Mouse (Mus musculus) embryonic stem cell, embryonic (primary cell): ENCODE data around the gene Olfr1143.

Experiments
- CTCF ChIA-PET, 4 experiments: fragments of 300-600 bp in 2 of 4; fragments of 350-600 bp in 2 of 4; sonication (Branson Sonifier 250); formaldehyde crosslinking; loops; one replicate each; lab custom pipeline; 2022; ENCODE audit warnings: inconsistent platforms in 2 of 4; lab: Charles Lee
- POLR2A ChIA-PET, 4 experiments: fragments of 300-600 bp in 2 of 4; fragments of 350-600 bp in 2 of 4; sonication (Branson Sonifier 250); formaldehyde crosslinking; loops; one replicate each; lab custom pipeline; 2022; ENCODE audit warnings: antibody characterized with exemption in 4 of 4, inconsistent platforms in 1 of 4; lab: Charles Lee

The Olfr1143 gene

DNA sequence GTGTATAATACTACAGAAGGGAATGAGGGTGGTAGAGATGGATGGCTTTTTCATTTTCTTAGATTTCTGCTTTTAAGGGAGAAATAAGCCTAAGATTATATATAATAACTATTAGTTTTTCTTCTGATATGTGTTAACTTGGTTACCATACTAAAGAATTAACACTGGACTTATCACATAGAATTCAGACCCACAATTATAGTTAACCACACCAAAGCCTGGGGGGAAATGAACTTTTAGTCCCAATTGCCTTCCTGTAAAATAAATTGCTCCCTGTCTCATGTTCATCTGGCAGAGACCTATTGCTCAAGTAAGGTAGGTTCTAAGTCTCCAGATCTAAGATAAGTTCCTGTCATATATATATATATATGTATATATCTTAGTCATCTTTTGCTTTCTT, at the start of gene Olfr1143:
Gene Olfr1143, plus strand, starts transcription at position 301 of the 400 bp plus-strand sequence.
- ChIA-PET POLR2A (no interaction called here), CTCF (no interaction called here)

DNA sequence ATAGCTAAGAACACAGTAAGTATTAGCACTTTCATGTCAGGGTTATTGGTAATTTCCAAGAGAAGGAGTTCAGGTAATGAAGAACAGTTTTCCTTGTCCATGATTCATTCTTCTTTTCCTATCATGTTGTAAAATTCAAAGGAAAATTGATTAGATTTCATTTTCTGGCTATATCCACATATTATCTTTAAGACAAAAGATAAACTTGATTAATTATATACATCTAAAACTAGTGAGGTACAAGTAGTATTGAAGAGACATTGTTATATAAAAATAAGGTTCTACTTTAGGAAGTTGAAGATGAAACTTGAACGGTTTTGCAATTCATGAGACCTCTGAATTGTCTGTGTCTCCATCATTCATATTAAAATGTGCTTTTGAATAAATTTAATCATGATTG, 46.5 kb upstream of the Olfr1143 start, which contains the start of gene Olfr1141:
Gene Olfr1141, minus strand, starts transcription at position 101 of the 400 bp plus-strand sequence.
- CTCF ChIA-PET, result no interaction called here
- POLR2A ChIA-PET, result no interaction called here

DNA sequence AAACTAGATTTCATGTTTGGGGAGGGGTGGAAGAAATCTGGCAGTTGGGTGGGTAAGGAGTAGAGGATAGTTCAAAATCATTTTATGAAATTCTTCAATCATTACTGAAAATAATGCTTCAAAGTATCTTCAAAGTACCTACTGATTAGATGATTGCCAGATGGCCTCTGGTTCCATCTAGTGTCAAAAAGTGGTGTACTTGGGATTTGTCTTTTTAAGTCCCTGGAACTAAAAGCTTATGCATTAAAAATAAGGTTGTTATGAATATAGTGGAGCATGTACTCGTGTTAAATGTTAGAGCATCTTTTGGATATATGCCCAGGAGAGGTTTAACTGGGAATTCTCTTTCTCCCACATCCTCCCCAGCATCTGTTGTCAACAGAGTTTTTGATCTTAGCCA, 24.2 kb upstream of the Olfr1143 start:
- CTCF ChIA-PET, result no interaction called here
- POLR2A ChIA-PET, result no interaction called here

DNA sequence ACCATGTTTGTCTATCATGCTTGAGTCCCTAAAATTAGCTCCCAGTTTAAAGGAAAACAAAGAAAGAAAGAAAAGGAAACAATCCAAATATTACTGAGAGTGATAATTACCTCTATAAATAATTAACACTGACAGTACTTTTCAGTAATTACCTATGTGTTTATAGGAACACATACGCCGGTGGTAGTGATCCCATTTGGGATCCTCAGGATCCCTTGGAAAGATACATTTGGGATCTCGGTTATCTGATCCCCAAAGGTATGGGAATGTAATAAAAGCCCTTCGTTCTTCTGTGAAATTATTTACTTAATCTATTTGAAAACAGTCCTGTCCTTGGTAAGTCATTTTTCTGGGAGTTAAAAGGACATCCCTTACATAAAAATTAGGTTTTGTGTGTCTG, 21.2 kb upstream of the Olfr1143 start, which contains the start of gene Olfr152:
Gene Olfr152, plus strand, starts transcription at position 301 of the 400 bp plus-strand sequence.
- ChIA-PET CTCF (no interaction called here), POLR2A (no interaction called here)

DNA sequence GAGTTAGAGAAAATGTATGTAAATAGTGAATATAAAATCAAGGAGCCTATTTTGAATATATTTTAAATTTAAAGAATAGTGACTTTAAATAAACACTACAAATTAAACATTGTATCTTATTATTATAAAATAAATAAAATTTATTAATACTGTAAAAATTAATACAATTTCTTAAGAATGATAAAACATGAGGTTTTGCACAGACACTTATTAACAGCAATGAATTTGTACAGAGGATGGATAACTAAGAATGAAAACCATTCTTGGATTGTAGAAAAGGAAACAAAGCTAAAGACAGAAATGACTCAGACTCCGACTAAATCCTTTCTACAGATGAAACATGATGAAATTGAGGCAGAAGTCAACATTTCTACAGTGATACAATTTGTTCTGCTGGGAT, 9.1 kb downstream of the Olfr1143 start, which contains the start of gene Olfr1145:
Gene Olfr1145, plus strand, starts transcription at position 301 of the 400 bp plus-strand sequence.
- ChIA-PET CTCF (no interaction called here), POLR2A (no interaction called here)

DNA sequence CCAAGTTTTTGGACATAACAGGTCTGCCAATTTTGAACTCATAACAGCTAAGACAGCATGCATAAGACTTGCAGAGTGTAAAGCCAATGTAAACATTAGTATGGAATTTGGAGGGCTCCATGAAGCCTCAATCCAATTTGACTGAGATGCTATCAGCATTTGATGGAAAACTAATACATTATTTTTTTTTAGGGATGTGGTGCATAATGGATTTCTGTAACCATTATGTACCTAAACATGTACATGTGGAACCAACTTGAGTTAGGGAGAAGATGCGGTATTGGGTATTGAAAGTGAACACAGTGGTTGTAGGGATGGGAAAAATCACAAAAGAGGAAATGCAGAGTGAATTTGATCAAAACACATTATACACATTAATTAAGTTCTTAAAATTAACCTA, 29.8 kb downstream of the Olfr1143 start, which contains the start of gene Olfr1148:
Gene Olfr1148, plus strand, starts transcription at position 301 of the 400 bp plus-strand sequence.
- ChIA-PET POLR2A (no interaction called here), CTCF (no interaction called here)

DNA sequence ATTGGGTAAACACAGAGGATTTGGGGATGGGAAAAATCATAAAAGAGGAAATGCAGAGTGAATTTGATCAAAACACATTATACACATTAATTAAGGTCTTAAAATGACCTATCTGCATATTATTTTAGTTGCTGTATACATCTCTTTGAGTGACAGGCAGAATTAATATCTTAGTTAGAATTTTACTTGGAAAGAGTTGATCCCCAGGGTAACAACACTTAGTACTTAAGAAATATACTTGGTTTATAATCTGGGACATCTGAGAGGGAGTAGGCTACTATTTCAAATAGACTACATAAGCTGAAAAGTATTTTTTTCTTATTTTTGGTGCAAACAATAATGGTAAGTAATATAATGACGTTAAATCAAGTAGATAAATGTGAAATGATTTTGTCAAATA, 43.3 kb downstream of the Olfr1143 start, which contains the start of gene Olfr1150-ps1:
Gene Olfr1150-ps1, plus strand, starts transcription at position 301 of the 400 bp plus-strand sequence.
- POLR2A ChIA-PET, result no interaction called here
- CTCF ChIA-PET, result no interaction called here
